Mouse (Mus musculus): ENCODE measurements around the gene D1Ertd622e.

DNA sequence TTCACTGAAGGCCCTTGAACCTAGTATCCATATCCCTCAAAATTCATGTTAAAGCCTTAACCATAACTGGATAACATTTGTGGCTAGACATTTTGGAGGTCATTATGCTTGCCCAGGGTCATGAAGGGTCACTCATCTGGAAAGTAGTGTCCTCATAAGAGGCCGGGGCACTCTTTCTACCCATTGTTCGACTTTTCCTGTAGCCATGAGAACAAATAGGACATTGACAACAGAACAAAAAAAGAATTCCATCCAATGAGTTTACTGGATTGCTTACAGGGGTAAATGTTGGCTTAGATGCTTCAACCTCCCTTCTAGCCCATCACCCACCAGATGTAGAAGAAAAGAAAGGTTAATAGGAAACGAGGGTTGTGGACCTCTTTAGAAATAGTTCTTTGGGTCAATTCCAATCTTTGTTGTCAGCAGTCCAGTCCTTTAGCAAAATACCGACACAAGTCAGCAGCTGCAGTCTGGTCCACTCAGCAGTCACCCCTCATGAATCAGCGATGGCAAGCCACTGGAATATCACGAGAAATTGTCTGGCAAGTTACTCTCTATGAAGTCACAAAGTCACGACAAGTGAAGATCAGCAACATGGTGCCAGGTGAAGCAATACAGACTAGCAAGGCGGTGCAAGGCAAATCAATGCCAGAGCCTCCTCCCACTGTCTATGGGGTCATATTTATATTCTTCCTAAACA, 42.1 kb downstream of the D1Ertd622e start:
- TF ChIP-seq EP300 (IDR thresholded peaks at IDR 0.05; ENCODE audit: low read depth) (no peak), CTCF (IDR thresholded peaks at IDR 0.05; ENCODE audit: low read depth) (no peak)

All from liver, postnatal 0 days (tissue).